Mouse (Mus musculus) spleen, embryonic (tissue): ENCODE measurements at regions not wholly inside any gene's neighbourhood (a gene's known extent, or its start where the extent isn't known, plus 50 kb on each side); places are given as distances from the start of the nearest gene placed in this dataset.

Source experiments
- CTCF ChIA-PET: fragments of 350-600 bp; sonication (Branson Sonifier 250); formaldehyde crosslinking; loops from one replicate; lab custom pipeline; 2022; lab: Charles Lee

GRCm38 (mm10) chr10:39254561-39254960, 91.0 kb upstream of the Ccn6 start:
- CTCF ChIA-PET: interaction anchor here (0.7 kb wide), 1 partner anchor 279 kb away, joined by 4 read pairs; no protein-coding TSS in a partner anchor

- CTCF ChIA-PET: no interaction called here
Measured at GRCm38 (mm10) chr10:39250039-39250438, 86.4 kb upstream of the Ccn6 start.

GRCm38 (mm10) chr10:39248486-39248885, 84.9 kb upstream of the Ccn6 start:
- CTCF ChIA-PET: no interaction called here

- CTCF ChIA-PET: no interaction called here
Measured at GRCm38 (mm10) chr10:39246984-39247383, 83.4 kb upstream of the Ccn6 start.

GRCm38 (mm10) chr10:39245141-39245540, 81.5 kb upstream of the Ccn6 start:
- CTCF ChIA-PET: no interaction called here

- CTCF ChIA-PET: no interaction called here
Measured at GRCm38 (mm10) chr10:39244061-39244460, 80.5 kb upstream of the Ccn6 start.

- CTCF ChIA-PET: interaction anchor here (0.6 kb wide), 1 partner anchor 950 kb away, joined by 6 read pairs; no protein-coding TSS in a partner anchor
Measured at GRCm38 (mm10) chr10:39242398-39242797, 78.8 kb upstream of the Ccn6 start.

- CTCF ChIA-PET: interaction anchor here (0.6 kb wide), 1 partner anchor 950 kb away, joined by 6 read pairs; no protein-coding TSS in a partner anchor
Measured at GRCm38 (mm10) chr10:39241922-39242321, 78.3 kb upstream of the Ccn6 start.

- CTCF ChIA-PET: no interaction called here
Measured at GRCm38 (mm10) chr10:39241486-39241885, 77.9 kb upstream of the Ccn6 start.

GRCm38 (mm10) chr10:39240966-39241365, 77.4 kb upstream of the Ccn6 start:
- CTCF ChIA-PET: no interaction called here

GRCm38 (mm10) chr10:39240178-39240791, 76.7 kb upstream of the Ccn6 start:
- CTCF ChIA-PET: interaction anchor here (0.5 to 1.5 kb wide), 5 partner anchors 69 to 221 kb away, joined by 3 to 10 read pairs (median 5); no protein-coding TSS in a partner anchor

- CTCF ChIA-PET: interaction anchor here (0.5 to 1.5 kb wide), 4 partner anchors 69 to 176 kb away, joined by 3 to 10 read pairs (median 6); no protein-coding TSS in a partner anchor
Measured at GRCm38 (mm10) chr10:39239498-39240177, 76.0 kb upstream of the Ccn6 start.

GRCm38 (mm10) chr10:39238596-39238995, 75.0 kb upstream of the Ccn6 start:
- CTCF ChIA-PET: no interaction called here

- CTCF ChIA-PET: no interaction called here
Measured at GRCm38 (mm10) chr10:39237549-39237948, 74.0 kb upstream of the Ccn6 start.

GRCm38 (mm10) chr10:39233926-39234450, 70.4 kb upstream of the Ccn6 start:
- CTCF ChIA-PET: no interaction called here

GRCm38 (mm10) chr10:39233191-39233590, 69.6 kb upstream of the Ccn6 start:
- CTCF ChIA-PET: no interaction called here

- CTCF ChIA-PET: interaction anchor here (0.6 kb wide), 1 partner anchor 16 kb away, joined by 3 read pairs; no protein-coding TSS in a partner anchor
Measured at GRCm38 (mm10) chr10:39230634-39231410, 67.2 kb upstream of the Ccn6 start.

GRCm38 (mm10) chr10:39229233-39229632, 65.6 kb upstream of the Ccn6 start:
- CTCF ChIA-PET: no interaction called here

- CTCF ChIA-PET: no interaction called here
Measured at GRCm38 (mm10) chr10:39228027-39228426, 64.4 kb upstream of the Ccn6 start.

GRCm38 (mm10) chr10:39227499-39227942, 63.9 kb upstream of the Ccn6 start:
- CTCF ChIA-PET: no interaction called here

GRCm38 (mm10) chr10:39226518-39226917, 62.9 kb upstream of the Ccn6 start:
- CTCF ChIA-PET: no interaction called here
